Mouse (Mus musculus): Measurements from ENCODE around the gene Tubb4b.
"Not testable (repeated sequence)": the region's sequence is repeated elsewhere in the genome, so short reads cannot be mapped to it uniquely, and the experiment has no call there.

- TF ChIP-seq CTCF, POLR2A (IDR thresholded peaks at IDR 0.05; ENCODE audit: insufficient read depth, low read depth, low read length): not testable (repeated sequence)
Measured at GRCm38 (mm10) chr2:25257250-25257649, 32.7 kb upstream of the Tubb4b start.

Measured in olfactory bulb, adult 2 months (tissue).